Mouse (Mus musculus): Measurements from ENCODE around the gene Zmiz1.

Gene Zmiz1

DNA sequence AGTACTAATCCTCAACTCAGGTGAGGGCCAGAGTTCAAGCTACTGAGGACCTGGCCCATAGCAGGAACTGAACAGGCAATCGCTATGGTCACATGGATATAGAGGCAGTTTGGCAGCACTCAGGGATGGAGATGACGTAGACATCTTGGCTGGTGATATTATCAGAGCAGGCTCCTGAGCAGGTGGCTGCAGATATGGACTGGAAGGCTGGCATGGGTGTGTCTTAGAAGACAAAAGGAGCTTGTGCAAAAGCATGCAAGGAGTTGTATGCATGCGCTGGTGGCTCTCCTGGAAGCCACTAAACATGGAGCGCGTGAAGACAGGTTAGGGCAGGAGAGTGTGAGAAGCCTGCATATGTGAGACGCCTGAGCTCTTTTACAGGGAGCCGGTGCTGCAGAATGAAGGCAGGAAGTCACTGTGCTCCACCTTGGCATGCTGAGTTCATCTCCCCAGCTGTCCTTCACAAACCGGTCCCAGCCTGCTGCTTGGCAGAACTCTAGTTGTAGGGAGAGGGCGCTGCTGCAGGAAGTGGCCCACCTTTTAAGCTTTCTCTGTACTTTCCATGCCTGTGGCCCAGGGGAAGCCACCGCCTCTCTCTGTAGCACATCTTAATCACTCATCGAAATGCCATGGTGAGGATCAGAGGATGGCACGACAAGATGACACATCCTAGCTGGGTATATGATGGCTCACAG, 4.8 kb upstream of the Zmiz1 start:
- peak; percentile 59 for DNase-seq (ENCODE audit: low read depth, low spot score)

- no peak for DNase-seq (ENCODE audit: low read depth, low spot score)
Observed at GRCm38 (mm10) chr14:25456666-25457433, 2.1 kb upstream of the Zmiz1 start.

DNA sequence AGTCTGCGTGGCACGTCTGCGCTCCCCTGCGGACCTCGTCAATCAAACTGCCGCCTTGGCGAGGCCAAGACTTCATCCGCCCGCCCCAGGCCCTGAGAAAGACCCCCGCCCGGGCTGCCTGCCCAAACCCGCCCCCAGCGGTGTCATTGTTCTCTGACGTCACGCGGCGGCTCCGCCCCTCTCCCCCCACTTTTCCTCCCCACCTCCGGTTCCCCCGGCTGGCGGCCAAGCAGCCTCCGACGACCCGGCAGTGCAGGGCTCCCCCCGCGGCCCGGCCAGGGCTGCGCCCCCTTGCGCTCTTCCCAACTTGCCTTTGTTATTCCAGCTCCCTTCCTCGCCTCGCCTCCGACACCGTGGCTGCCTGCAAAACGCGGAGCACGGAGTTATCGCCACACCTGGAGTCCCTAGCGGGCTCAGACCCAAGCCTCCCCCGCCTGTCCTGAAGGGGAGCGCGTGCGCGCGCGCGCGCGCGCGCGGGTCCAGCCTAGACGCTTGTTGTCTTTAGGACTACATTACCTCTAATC, 1.5 kb upstream of the Zmiz1 start:
- DNase-seq (ENCODE audit: low read depth, low spot score) = peak; percentile 91

- peak; percentile 78 for DNase-seq (ENCODE audit: low read depth, low spot score)
Observed at GRCm38 (mm10) chr14:25458111-25459015, 622 bp upstream of the Zmiz1 start.

DNA sequence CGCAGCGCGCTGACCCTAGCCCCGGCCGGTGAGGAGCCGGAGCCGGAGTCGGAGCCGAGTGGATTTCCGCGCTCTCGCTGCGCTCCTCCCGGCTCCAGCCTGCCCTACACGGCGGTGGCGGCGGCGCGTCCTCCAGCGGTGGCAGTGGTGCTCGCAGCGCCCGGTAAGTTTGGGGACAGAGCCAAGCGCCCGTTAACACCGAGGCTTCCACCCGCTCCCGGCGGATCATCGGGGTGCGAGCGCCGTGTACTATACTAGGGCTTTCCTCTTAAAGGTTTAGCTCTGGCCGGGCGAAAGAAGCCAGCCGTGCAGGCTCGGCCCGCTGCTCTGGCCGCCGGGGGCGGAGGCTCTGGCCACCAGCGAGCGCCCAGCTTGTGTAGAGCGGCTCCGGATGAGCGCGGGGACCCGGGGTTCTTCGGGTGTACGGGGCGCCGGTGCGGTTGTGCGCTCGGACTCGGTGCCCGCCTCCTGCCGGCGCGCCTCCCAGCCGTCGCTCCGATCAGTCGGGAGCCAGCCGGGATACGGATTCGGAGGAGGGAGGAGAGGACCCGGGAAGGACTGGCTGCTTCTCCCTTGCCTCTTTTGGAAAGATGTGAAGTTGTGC, 511 bp downstream of the Zmiz1 start:
- DNase-seq (ENCODE audit: low read depth, low spot score) = peak; percentile 66

- DNase-seq (ENCODE audit: low read depth, low spot score) = peak; percentile 74
Observed at GRCm38 (mm10) chr14:25459998-25460800, 1.2 kb downstream of the Zmiz1 start.

- DNase-seq (ENCODE audit: low read depth, low spot score) = peak; percentile 36
Observed at GRCm38 (mm10) chr14:25460801-25461675, 2.1 kb downstream of the Zmiz1 start.

DNA sequence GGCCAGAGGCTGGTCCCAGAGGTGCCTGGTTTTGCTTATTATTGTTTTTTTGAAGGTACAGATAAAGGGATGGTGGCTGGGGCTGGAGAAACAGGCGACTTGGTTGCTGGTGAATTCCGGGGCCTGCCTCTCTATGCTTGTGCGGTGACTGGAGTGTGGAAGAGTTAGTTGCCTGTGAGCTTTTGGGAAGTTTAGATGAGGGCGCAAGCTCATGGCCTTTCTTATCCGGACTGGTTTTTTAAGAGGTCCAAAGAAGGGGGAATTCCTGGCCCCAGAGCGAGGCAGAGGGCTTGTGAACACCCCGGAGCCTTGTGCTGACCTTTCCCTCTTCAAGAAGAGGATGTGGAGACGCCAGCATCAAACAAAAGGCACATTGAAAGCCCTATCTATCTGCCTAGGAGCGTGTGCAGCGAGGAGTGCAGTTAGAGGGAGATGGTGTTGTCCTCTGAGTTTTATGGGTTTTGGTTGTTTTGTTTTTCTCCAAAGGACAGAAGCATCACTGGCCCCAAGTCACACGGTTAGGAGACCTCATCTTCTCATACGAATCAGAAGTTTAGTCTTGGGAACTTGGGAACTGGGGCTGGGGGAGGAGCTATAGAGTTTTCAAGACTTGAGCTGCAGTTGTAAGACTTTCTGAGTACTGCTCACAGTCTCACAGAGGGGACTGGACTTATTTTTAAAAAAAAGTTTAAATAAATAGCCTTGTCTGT, 2.8 kb downstream of the Zmiz1 start:
- DNase-seq (ENCODE audit: low read depth, low spot score) = peak; percentile 30

GRCm38 (mm10) chr14:25462975-25463374, 4.0 kb downstream of the Zmiz1 start:
- no peak for DNase-seq (ENCODE audit: low read depth, low spot score)

DNA sequence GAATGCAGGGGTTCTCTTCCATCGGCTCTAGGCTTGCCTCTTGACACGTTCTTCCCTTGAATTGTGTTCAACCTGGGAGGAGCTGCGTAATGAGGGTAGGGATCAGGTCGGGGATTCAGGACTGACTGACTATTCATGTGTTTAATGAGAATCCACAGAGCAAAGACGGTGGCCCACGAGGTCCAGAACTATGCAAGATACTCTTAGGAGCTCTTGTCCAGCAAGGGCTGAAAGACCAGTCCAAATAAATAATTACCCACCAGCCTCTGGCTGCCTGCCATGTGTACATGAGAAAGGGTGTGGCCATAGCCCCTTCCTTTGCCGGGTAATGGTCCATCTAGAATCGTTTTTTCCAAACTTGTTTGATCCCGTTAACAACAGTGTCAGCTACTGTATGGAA, 4.9 kb downstream of the Zmiz1 start:
- no peak for DNase-seq (ENCODE audit: low read depth, low spot score)

DNA sequence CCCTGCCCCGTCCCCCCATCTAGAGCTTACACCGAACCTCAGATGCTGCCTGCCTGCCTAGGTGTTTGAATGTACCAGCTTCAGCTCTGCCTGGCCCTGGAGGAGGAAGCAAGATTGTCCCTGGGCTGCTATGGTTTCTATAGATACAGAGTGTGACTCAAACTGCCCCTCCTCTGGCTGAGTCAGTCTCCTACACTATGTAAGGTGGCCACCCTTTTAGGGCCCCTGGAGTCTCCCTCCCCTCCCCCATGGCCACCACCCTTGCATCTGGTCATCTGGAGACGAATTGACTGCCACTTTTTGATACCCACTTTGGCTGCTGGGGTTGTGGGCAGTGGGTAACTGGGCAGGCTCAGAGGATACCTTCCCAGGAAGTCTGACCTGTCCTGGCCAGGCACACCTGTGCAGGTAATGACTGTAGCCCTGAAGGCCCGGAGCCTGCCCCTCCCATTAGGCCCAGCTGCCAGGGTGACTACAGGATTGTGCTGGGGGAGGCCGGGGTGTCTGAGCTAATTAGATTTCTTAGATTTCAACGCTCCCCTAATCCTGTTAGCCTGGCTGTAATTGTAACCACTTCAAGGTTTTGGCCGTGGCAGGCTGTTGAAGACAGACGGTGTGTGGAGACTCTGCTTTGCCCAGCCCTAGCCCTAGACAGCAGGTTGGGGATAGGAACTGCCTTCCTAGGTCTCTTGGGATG, 5.8 kb downstream of the Zmiz1 start:
- DNase-seq (ENCODE audit: low read depth, low spot score) = no peak

DNA sequence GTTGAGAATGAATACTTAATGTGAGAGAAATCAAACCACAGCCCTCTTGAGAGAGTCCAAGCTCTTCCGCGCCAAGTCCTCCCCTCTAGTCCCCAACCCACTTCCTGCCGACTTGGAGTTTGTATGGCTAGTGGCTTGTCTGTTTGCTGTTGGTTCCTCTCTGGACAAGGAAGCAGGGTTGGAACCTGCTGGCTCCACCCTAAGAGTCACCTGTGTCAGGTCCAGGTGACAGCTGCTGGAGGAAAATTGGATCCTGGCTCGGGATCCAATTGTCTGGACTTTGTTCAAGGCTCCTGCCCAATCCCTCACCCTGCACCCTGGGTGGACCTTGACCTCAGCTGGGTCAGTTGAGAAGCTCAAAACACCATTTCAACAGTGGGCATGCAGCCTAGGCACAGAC, 7.4 kb downstream of the Zmiz1 start:
- peak; percentile 28 for DNase-seq (ENCODE audit: low read depth, low spot score)

DNA sequence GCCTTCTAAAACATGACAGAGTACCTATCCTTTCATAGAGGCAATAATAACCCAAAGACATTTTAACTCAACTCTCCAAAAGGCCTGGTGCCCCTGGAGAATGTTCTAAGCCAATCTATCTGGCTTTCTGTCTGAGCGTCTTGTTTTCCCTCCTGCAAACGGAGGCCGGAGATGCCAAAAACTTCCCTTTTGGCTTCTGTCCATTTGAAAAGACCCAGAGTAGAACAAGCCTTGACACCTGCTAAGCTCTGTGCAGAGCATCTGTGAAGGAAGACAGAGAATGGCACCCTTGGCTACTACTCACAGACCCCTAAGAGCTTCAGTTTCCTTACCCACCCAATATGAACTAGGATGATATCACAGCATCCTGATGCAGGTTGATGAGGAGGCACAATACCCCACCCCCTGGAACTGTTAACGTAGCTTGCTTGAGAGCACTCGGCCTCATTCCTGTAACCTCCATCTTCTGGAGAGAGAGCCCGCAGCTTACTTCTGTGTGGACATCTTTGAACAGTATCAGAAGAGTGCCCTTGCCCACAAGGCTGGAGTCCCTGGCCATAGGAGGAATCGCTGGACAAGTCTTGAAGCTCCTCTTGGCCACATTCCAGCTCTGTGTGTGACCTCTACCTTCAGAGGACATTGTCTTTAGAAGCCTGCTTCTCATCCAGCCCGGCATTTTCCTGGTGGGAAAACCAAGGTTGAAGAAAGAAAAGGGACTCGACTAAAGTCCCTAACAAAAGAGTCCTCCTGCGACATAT, 9.1 kb downstream of the Zmiz1 start:
- DNase-seq (ENCODE audit: low read depth, low spot score) = no peak

DNA sequence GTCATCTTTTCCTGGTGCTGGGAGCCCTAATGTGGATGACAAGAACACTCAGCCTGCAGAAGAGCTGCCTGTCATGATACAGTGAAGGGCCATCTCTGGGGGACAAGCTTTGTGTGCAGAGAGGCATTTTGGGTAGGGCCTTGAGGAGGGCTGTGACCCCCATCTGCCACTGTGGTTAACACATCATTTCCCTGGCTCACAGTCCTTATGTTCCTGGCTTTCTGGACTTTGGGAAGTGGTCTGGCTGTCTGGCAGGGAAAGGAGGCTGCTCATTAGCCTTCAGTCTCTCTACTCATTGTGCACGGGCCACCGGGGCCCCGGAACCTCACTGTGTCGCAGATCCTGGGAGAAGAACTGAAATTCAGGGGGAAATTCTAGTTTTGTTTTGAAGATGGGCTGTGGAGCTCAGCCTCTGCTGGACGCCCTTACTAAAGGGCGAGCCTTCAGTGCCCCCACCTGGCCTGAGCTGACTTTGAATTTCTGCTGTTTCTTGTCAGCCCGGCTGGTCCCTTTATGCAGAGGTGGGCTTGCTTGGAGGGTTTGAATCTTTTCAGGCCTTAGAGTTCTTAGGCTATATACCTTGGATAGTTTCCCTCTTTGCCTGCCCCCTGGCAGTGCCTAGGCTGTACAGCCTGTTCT, 10.0 kb downstream of the Zmiz1 start:
- DNase-seq (ENCODE audit: low read depth, low spot score) = no peak

DNA sequence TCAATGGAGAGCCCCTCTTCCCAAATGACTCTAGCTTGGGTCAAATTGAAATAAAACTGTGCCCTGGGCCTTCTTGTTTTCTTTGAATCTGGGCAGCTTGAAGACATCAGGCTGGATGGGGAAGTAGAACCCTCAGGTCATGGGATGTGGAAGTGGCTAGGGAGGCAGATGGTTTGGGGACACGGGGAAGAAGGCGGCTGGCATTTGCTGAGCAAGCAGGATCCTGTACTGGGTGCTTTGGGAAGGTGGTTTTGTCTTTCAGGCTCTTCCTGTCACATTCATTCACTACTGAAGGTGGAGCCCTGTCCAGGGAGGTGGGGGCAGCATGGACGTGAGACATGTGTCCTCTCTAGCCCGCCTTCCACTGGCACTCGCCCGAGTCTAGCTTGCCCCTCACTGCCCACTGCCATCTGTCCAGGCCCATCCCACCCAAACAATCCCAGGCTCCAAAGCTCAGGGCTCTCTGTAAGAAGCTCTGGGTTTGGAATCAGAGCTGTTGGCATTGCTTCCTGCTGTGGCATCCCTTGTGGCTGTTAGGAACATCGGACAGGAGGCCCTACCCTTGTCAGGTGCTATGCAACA, 11.3 kb downstream of the Zmiz1 start:
- DNase-seq (ENCODE audit: low read depth, low spot score) = no peak

DNA sequence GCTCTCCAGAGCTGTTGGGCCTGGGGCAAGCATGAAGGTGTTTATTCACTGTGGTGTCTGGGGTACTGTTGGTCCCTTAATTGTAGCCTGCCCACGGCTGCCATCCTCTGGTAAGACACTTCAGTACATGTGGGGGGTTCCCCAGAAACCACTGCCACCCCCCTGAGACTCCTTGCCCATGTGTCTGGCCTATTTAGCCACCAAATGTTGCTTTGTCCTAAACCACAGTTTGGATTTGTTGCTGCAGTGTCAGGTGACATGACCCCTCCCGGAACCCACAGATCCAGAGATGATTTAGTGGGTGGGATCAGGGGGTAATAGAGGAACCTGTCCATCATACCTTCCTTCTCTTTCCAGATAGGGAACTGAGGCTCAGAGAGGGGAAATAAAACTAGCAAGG, 12.1 kb downstream of the Zmiz1 start:
- peak; percentile 21 for DNase-seq (ENCODE audit: low read depth, low spot score)
